Mouse (Mus musculus) lung, postnatal 0 days (tissue): Measurements from ENCODE around the gene Ethe1.

Experiments used
- CTCF ChIP-seq: IDR thresholded peaks from 2 replicates; pipeline ENCODE4 v1.5.1; 2016; ENCODE audit warnings: antibody characterized with exemption, mild to moderate bottlenecking
- EP300 ChIP-seq: IDR thresholded peaks from 2 replicates; pipeline ENCODE4 v1.6.1; 2016; ENCODE audit warnings: antibody characterized with exemption, mild to moderate bottlenecking, control low read depth

DNA sequence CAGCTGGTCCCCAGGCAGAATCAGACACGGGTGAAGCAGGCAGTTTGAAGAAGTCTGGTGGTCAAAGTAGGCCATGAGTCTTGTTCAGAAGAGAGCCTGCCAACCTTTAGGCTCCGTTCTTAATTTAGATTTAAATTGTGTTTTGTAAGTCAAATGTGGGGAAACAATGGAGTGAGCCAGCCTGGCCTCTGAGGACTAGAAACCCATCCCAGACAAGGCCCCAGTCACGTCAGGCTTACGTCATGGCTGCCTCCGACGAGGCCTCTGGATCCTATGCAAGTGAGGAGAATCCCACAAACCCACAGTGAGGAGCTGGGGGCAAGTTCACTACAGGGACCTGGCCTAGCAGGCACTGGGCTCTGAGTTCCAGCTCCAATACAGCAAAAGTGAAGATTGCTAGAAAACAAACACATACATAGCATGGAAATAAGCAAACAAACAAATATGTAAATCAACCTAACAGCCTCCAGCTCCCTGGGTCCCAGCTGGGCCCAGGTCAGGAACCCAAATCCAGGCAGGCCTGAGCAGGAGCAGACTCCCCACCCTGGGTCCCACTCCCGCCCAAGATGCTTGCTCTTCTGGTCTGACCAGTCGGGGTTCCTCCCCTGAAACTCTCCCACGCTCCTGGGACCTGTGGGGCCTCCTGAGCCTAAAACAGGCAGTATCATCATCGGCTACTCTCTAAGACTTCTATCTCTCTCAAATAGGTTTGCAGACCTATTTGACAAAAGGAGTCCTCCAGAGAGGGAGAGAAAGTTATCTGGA, 43.0 kb downstream of the Ethe1 start:
- TF ChIP-seq CTCF (no peak), EP300 (no peak)
